Mouse (Mus musculus) embryonic facial prominence, embryonic 15.5 days (tissue): Measurements from ENCODE around the gene Smoc1. TPM values are rescaled to one million over a fixed set of nuclear protein-coding genes. Genes with fewer than 3 reads are reported as not detected.
A peak's percentile ranks its signal among the peaks of the same experiment; 100 is the strongest.

Experiments used
- ATAC-seq: fragments of 200-750 bp; cut with Nextera tagmentation; 2 replicates; pipeline ENCODE4 v1.8.0; 2017; ENCODE audit warnings: low read depth, moderate TSS enrichment; ENCODE audit not compliant: insufficient number of reproducible peaks, low FRiP score, low TSS enrichment
- H3K27ac ChIP-seq: fragments of 300-500 bp; sonication (generic); replicated peaks from 2 replicates; pipeline ENCODE4 v1.5.1; 2015; ENCODE audit warnings: mild to moderate bottlenecking, inconsistent platforms
- H3K27me3 ChIP-seq: fragments of 300-500 bp; sonication (generic); 2 replicates; pipeline ENCODE4 v1.6.1; 2015; ENCODE audit warnings: inconsistent platforms
- H3K36me3 ChIP-seq: fragments of 300-500 bp; sonication (generic); 2 replicates; pipeline ENCODE4 v1.6.1; 2015; ENCODE audit warnings: mild to moderate bottlenecking, inconsistent platforms
- H3K4me1 ChIP-seq: fragments of 300-500 bp; sonication (generic); 2 replicates; pipeline ENCODE4 v1.6.1; 2015; ENCODE audit warnings: inconsistent platforms
- H3K4me2 ChIP-seq: fragments of 300-500 bp; sonication (generic); replicated peaks from 2 replicates; pipeline ENCODE4 v1.6.1; 2015; ENCODE audit warnings: mild to moderate bottlenecking, inconsistent platforms
- H3K4me3 ChIP-seq: fragments of 300-500 bp; sonication (generic); replicated peaks from 2 replicates; pipeline ENCODE4 v1.5.1; 2015; ENCODE audit warnings: mild to moderate bottlenecking, inconsistent platforms
- H3K9ac ChIP-seq: fragments of 300-500 bp; sonication (generic); 2 replicates; pipeline ENCODE4 v1.6.1; 2015; ENCODE audit warnings: inconsistent platforms
- H3K9me3 ChIP-seq: fragments of 300-500 bp; sonication (generic); replicated peaks from 2 replicates; pipeline ENCODE4 v1.6.1; 2016; ENCODE audit warnings: inconsistent platforms
- whole genome bisulfite sequencing: fragments of 180-500 bp; shearing (Covaris S2); methylation state at CpG from one replicate; pipeline ENCODE4 v1.1.7; 2015; 5-methylcytosine and 5-hydroxymethylcytosine counted together
- polyA plus RNA-seq: library from polyadenylated mRNA; unstranded; fragments of >200 nt; fragmentation: Nextera tagmentation; extraction: Ambion mirVana; gene quantifications from 2 replicates; pipeline ENCODE4 v1.2.1, GENCODE M21; 2015

Gene Smoc1
- polyA plus RNA-seq, 1 experiment from 2014 or later = 8.1 TPM

GRCm38 (mm10) chr12:81168494-81168893 is 141.9 kb downstream of the Smoc1 start:
- Histone ChIP-seq H3K27me3 (no peaks in the 10 kb centered on the region), H3K36me3 (no peaks in the 10 kb centered on the region), H3K4me2 (no peak overlapping the region), H3K4me1 (no peaks in the 10 kb centered on the region), H3K9me3 (no peaks in the 10 kb centered on the region), H3K4me3 (no peak overlapping the region), H3K27ac (no peak overlapping the region), H3K9ac (no peak overlapping the region)
- ATAC-seq = no peak
- WGBS = 73% methylated on average over 2 of the region's 2 CpGs

GRCm38 (mm10) chr12:81170076-81170475 is 143.5 kb downstream of the Smoc1 start:
- Histone ChIP-seq H3K27ac (no peak overlapping the region), H3K36me3 (no peaks in the 10 kb centered on the region), H3K4me2 (no peak overlapping the region), H3K4me1 (no peaks in the 10 kb centered on the region), H3K9ac (no peak overlapping the region), H3K27me3 (no peaks in the 10 kb centered on the region), H3K9me3 (no peaks in the 10 kb centered on the region), H3K4me3 (no peak overlapping the region)
- ATAC-seq = no peak
- 75% methylated on average over 2 of the region's 2 CpGs for WGBS

GRCm38 (mm10) chr12:81173011-81173410 is 146.4 kb downstream of the Smoc1 start:
- Histone ChIP-seq H3K9ac (no peak overlapping the region), H3K4me2 (no peak overlapping the region), H3K36me3 (no peaks in the 10 kb centered on the region), H3K27me3 (no peaks in the 10 kb centered on the region), H3K9me3 (no peaks in the 10 kb centered on the region), H3K27ac (no peak overlapping the region), H3K4me1 (no peaks in the 10 kb centered on the region), H3K4me3 (no peak overlapping the region)
- 84% methylated on average over 3 of the region's 3 CpGs for WGBS
- no peak for ATAC-seq

GRCm38 (mm10) chr12:81173893-81174292 is 147.3 kb downstream of the Smoc1 start:
- Histone ChIP-seq H3K4me2 (no peak overlapping the region), H3K4me1 (no peaks in the 10 kb centered on the region), H3K4me3 (no peak overlapping the region), H3K36me3 (no peaks in the 10 kb centered on the region), H3K9me3 (no peaks in the 10 kb centered on the region), H3K9ac (no peak overlapping the region), H3K27ac (no peak overlapping the region), H3K27me3 (no peaks in the 10 kb centered on the region)
- no peak for ATAC-seq
- WGBS = 88% methylated on average over 4 of the region's 4 CpGs

- Histone ChIP-seq H3K27me3 (no peaks in the 10 kb centered on the region), H3K36me3 (no peaks in the 10 kb centered on the region), H3K9me3 (no peaks in the 10 kb centered on the region), H3K9ac (no peak overlapping the region), H3K27ac (no peak overlapping the region), H3K4me3 (no peak overlapping the region), H3K4me1 (no peaks in the 10 kb centered on the region), H3K4me2 (no peak overlapping the region)
- peak; percentile 24; the same call in 1 of the 2 replicates for ATAC-seq
- 35% methylated on average over 9 of the region's 9 CpGs for WGBS
Measured at GRCm38 (mm10) chr12:81175252-81175651, 148.6 kb downstream of the Smoc1 start.

GRCm38 (mm10) chr12:81182073-81182472 is 155.5 kb downstream of the Smoc1 start:
- Histone ChIP-seq H3K4me3 (no peak overlapping the region), H3K27me3 (no peaks in the 10 kb centered on the region), H3K4me2 (no peak overlapping the region), H3K9ac (no peak overlapping the region), H3K36me3 (no peaks in the 10 kb centered on the region), H3K27ac (no peak overlapping the region), H3K4me1 (no peaks in the 10 kb centered on the region), H3K9me3 (no peaks in the 10 kb centered on the region)
- WGBS = 56% methylated on average over 3 of the region's 3 CpGs
- no peak for ATAC-seq

GRCm38 (mm10) chr12:81184967-81185366 is 158.4 kb downstream of the Smoc1 start:
- no peaks in the 10 kb centered on the region for H3K36me3 ChIP-seq
- no peaks in the 10 kb centered on the region for H3K27me3 ChIP-seq
- no peak; the same call in 1 of the 2 replicates for ATAC-seq
- no peak overlapping the region for H3K9ac ChIP-seq
- no peak overlapping the region for H3K4me2 ChIP-seq
- no peak overlapping the region for H3K4me3 ChIP-seq
- WGBS = 81% methylated on average over 2 of the region's 2 CpGs
- no peak overlapping the region for H3K27ac ChIP-seq
- H3K9me3 ChIP-seq = no peaks in the 10 kb centered on the region
- H3K4me1 ChIP-seq = no peaks in the 10 kb centered on the region

GRCm38 (mm10) chr12:81186081-81186480 is 159.5 kb downstream of the Smoc1 start:
- H3K27me3 ChIP-seq = no peaks in the 10 kb centered on the region
- H3K36me3 ChIP-seq = no peaks in the 10 kb centered on the region
- no peaks in the 10 kb centered on the region for H3K9me3 ChIP-seq
- H3K9ac ChIP-seq = no peak overlapping the region
- no peak overlapping the region for H3K4me2 ChIP-seq
- WGBS = 85% methylated on average over 4 of the region's 4 CpGs
- no peaks in the 10 kb centered on the region for H3K4me1 ChIP-seq
- no peak overlapping the region for H3K4me3 ChIP-seq
- ATAC-seq = no peak
- H3K27ac ChIP-seq = no peak overlapping the region

GRCm38 (mm10) chr12:81186668-81187067 is 160.1 kb downstream of the Smoc1 start:
- Histone ChIP-seq H3K4me1 (no peaks in the 10 kb centered on the region), H3K9ac (no peak overlapping the region), H3K27me3 (no peaks in the 10 kb centered on the region), H3K27ac (no peak overlapping the region), H3K9me3 (no peaks in the 10 kb centered on the region), H3K4me3 (no peak overlapping the region), H3K4me2 (no peak overlapping the region), H3K36me3 (no peaks in the 10 kb centered on the region)
- WGBS = 71% methylated on average over 3 of the region's 3 CpGs
- ATAC-seq = no peak

GRCm38 (mm10) chr12:81188423-81188822 is 161.8 kb downstream of the Smoc1 start:
- H3K36me3 ChIP-seq = no peaks in the 10 kb centered on the region
- 75% methylated on average over 3 of the region's 3 CpGs for WGBS
- no peak overlapping the region for H3K9ac ChIP-seq
- H3K9me3 ChIP-seq = no peaks in the 10 kb centered on the region
- H3K4me1 ChIP-seq = no peaks in the 10 kb centered on the region
- ATAC-seq = no peak
- H3K4me2 ChIP-seq = no peak overlapping the region
- H3K27me3 ChIP-seq = no peaks in the 10 kb centered on the region
- no peak overlapping the region for H3K27ac ChIP-seq
- H3K4me3 ChIP-seq = no peak overlapping the region

- Histone ChIP-seq H3K27me3 (no peaks in the 10 kb centered on the region), H3K9me3 (no peaks in the 10 kb centered on the region), H3K4me2 (no peak overlapping the region), H3K4me1 (no peaks in the 10 kb centered on the region), H3K27ac (no peak overlapping the region), H3K9ac (no peak overlapping the region), H3K4me3 (no peak overlapping the region), H3K36me3 (no peaks in the 10 kb centered on the region)
- ATAC-seq = no peak
- WGBS = 90% methylated on average over 4 of the region's 4 CpGs
Measured at GRCm38 (mm10) chr12:81188996-81189395, 162.4 kb downstream of the Smoc1 start.

GRCm38 (mm10) chr12:81189636-81190035 is 163.0 kb downstream of the Smoc1 start:
- Histone ChIP-seq H3K9ac (no peak overlapping the region), H3K9me3 (no peaks in the 10 kb centered on the region), H3K27me3 (no peaks in the 10 kb centered on the region), H3K27ac (no peak overlapping the region), H3K4me1 (no peaks in the 10 kb centered on the region), H3K4me3 (no peak overlapping the region), H3K36me3 (no peaks in the 10 kb centered on the region), H3K4me2 (no peak overlapping the region)
- WGBS = 75% methylated on average over 1 of the region's 1 CpGs
- no peak for ATAC-seq
